Mouse (Mus musculus) thymus, adult 2 months (tissue): ENCODE measurements at regions not wholly inside any gene's neighbourhood (a gene's known extent, or its start where the extent isn't known, plus 50 kb on each side); places are given as distances from the start of the nearest gene placed in this dataset.

Source experiments
- CTCF ChIP-seq: fragments of 200-500 bp; IDR thresholded peaks from 2 replicates; pipeline ENCODE4 v1.5.1; 2012; ENCODE audit warnings: mild to moderate bottlenecking, control low read depth, low read length, moderate library complexity, borderline replicate concordance; ENCODE audit not compliant: control insufficient read depth, poor library complexity, insufficient read depth; ENCODE audit errors: extremely low read depth
- POLR2A ChIP-seq: fragments of 200-500 bp; IDR thresholded peaks from 2 replicates; pipeline ENCODE4 v1.6.1; 2012; ENCODE audit warnings: mild to moderate bottlenecking, low read length, control low read depth, moderate library complexity; ENCODE audit not compliant: control insufficient read depth, poor library complexity, insufficient read depth; ENCODE audit errors: extremely low read depth

- TF ChIP-seq POLR2A (no peak), CTCF (no peak)
Measured at GRCm38 (mm10) chr9:104413021-104413420, 75.5 kb upstream of the Acpp start.
